Mouse (Mus musculus) MEL (cell line): ENCODE data around the gene Apbb2. TPM values are rescaled to one million over a fixed set of nuclear protein-coding genes. Genes with fewer than 3 reads are reported as not detected.

ENCODE experiments used
- DNase-seq: peaks from one replicate; pipeline ENCODE4 v3.0.0; 2011; ENCODE audit warnings: low read depth, low spot score
- H3K27ac ChIP-seq: 2 replicates; pipeline ENCODE4 v1.5.1; 2012; ENCODE audit warnings: low read depth, mild to moderate bottlenecking, control low read depth, low read length, moderate library complexity; ENCODE audit not compliant: control insufficient read depth
- H3K27me3 ChIP-seq, 2 experiments: fragments of 150-350 bp in 1 of 2; sonication (generic) in 1 of 2; 2 replicates each; pipeline ENCODE4 v1.6.1; 2012; ENCODE audit warnings: low read length in 2 of 2, mild to moderate bottlenecking in 2 of 2, improper control_type of control experiment in 1 of 2, moderate library complexity in 1 of 2; ENCODE audit not compliant: insufficient read depth in 2 of 2, control insufficient read depth in 1 of 2
- H3K36me3 ChIP-seq, 2 experiments: 2 replicates each; pipeline ENCODE4 v1.6.1; 2012 to 2014; ENCODE audit warnings: low read length in 2 of 2, improper control_type of control experiment in 1 of 2, inconsistent platforms in 1 of 2, mild to moderate bottlenecking in 1 of 2; ENCODE audit not compliant: insufficient read depth in 2 of 2, control insufficient read depth in 1 of 2
- H3K4me1 ChIP-seq, 2 experiments: fragments of 150-350 bp in 1 of 2; sonication (generic) in 1 of 2; 2 replicates each; pipeline ENCODE4 v1.6.1; 2012; ENCODE audit warnings: low read length in 2 of 2, improper control_type of control experiment in 1 of 2, mild to moderate bottlenecking in 1 of 2; ENCODE audit not compliant: insufficient read depth in 2 of 2, control insufficient read depth in 1 of 2
- H3K4me3 ChIP-seq, 2 experiments: fragments of 150-350 bp in 1 of 2; sonication (generic) in 1 of 2; 2 replicates each; pipeline ENCODE4 v1.5.1; 2012; ENCODE audit warnings: low read depth in 2 of 2, low read length in 2 of 2, mild to moderate bottlenecking in 2 of 2, moderate library complexity in 2 of 2, control low read depth in 1 of 2, improper control_type of control experiment in 1 of 2; ENCODE audit not compliant: control insufficient read depth in 1 of 2, insufficient read depth in 1 of 2
- H3K79me2 ChIP-seq: 2 replicates; pipeline ENCODE4 v1.6.1; 2012; ENCODE audit warnings: mild to moderate bottlenecking, low read length, moderate library complexity; ENCODE audit not compliant: control insufficient read depth, poor library complexity, insufficient read depth
- H3K9ac ChIP-seq: 2 replicates; pipeline ENCODE4 v1.6.1; 2012; ENCODE audit warnings: low read depth, mild to moderate bottlenecking, control low read depth, low read length, moderate library complexity; ENCODE audit not compliant: control insufficient read depth, poor library complexity, severe bottlenecking
- H3K9me3 ChIP-seq: fragments of 150-350 bp; sonication (generic); replicated peaks from 2 replicates; pipeline ENCODE4 v1.6.1; 2012; ENCODE audit warnings: mild to moderate bottlenecking, low read length, improper control_type of control experiment, moderate library complexity; ENCODE audit not compliant: insufficient read depth
- BHLHE40 ChIP-seq: IDR thresholded peaks from 2 replicates; pipeline ENCODE4 v1.6.1; 2012; ENCODE audit warnings: low read depth, mild to moderate bottlenecking, inconsistent platforms, low read length, improper control_type of control experiment, borderline replicate concordance
- CHD1 ChIP-seq: IDR thresholded peaks from 2 replicates; pipeline ENCODE4 v1.6.1; 2012; ENCODE audit warnings: low read depth, mild to moderate bottlenecking, inconsistent platforms, low read length, improper control_type of control experiment
- CHD2 ChIP-seq: IDR thresholded peaks from 2 replicates; pipeline ENCODE4 v1.6.1; 2011; ENCODE audit warnings: low read length, improper control_type of control experiment
- CTCF ChIP-seq, 3 experiments: IDR thresholded peaks in 2 of 3; conservative IDR thresholded peaks in 1 of 3; 2 replicates each; pipeline ENCODE4 v1.5.1; 2011 to 2012; ENCODE audit warnings: low read length in 3 of 3, low read depth in 2 of 3, mild to moderate bottlenecking in 2 of 3, improper control_type of control experiment in 1 of 3, inconsistent platforms in 1 of 3, mixed read lengths in 1 of 3, moderate library complexity in 1 of 3; ENCODE audit not compliant: control insufficient read depth in 1 of 3, insufficient read depth in 1 of 3, poor library complexity in 1 of 3, severe bottlenecking in 1 of 3
- E2F4 ChIP-seq: IDR thresholded peaks from 2 replicates; pipeline ENCODE4 v1.6.1; 2011; ENCODE audit warnings: low read depth, low read length, improper control_type of control experiment, borderline replicate concordance
- EP300 ChIP-seq, 2 experiments: IDR thresholded peaks; 2 replicates each; pipeline ENCODE4 v1.6.1; 2011; ENCODE audit warnings: improper control_type of control experiment in 2 of 2, low read length in 2 of 2, low read depth in 1 of 2, mild to moderate bottlenecking in 1 of 2
- GABPA ChIP-seq: IDR thresholded peaks from 2 replicates; pipeline ENCODE4 v1.6.1; 2012; ENCODE audit warnings: low read depth, mild to moderate bottlenecking, inconsistent platforms, low read length, improper control_type of control experiment, moderate library complexity
- KAT2A ChIP-seq: conservative IDR thresholded peaks from 2 replicates; pipeline ENCODE4 v1.6.1; 2012; ENCODE audit warnings: low read depth, low read length, improper control_type of control experiment, inconsistent platforms
- MAFK ChIP-seq: IDR thresholded peaks from 2 replicates; pipeline ENCODE4 v1.6.1; 2011; ENCODE audit warnings: low read depth, mild to moderate bottlenecking, low read length, improper control_type of control experiment, borderline replicate concordance
- MAZ ChIP-seq: IDR thresholded peaks from 2 replicates; pipeline ENCODE4 v1.6.1; 2012; ENCODE audit warnings: low read depth, mild to moderate bottlenecking, inconsistent platforms, low read length, improper control_type of control experiment
- MEF2A ChIP-seq: IDR thresholded peaks from 2 replicates; pipeline ENCODE4 v1.6.1; 2014; ENCODE audit warnings: low read depth, mild to moderate bottlenecking, inconsistent platforms, low read length, improper control_type of control experiment; ENCODE audit not compliant: poor library complexity, insufficient replicate concordance, severe bottlenecking; ENCODE audit errors: extremely low read depth
- MYB ChIP-seq: IDR thresholded peaks from 2 replicates; pipeline ENCODE4 v1.6.1; 2011; ENCODE audit warnings: mild to moderate bottlenecking, low read depth, low read length, improper control_type of control experiment
- NELFE ChIP-seq: IDR thresholded peaks from 2 replicates; pipeline ENCODE4 v1.6.1; 2011; ENCODE audit warnings: low read depth, low read length, improper control_type of control experiment
- POLR2AphosphoS2 ChIP-seq: IDR thresholded peaks from 2 replicates; pipeline ENCODE4 v1.6.1; 2011; ENCODE audit warnings: low read length, improper control_type of control experiment
- POLR2AphosphoS5 ChIP-seq: IDR thresholded peaks from 2 replicates; pipeline ENCODE4 v1.6.1; 2012; ENCODE audit warnings: low read depth, borderline replicate concordance, mild to moderate bottlenecking, inconsistent platforms, low read length, moderate library complexity, mixed read lengths
- RAD21 ChIP-seq: IDR thresholded peaks from 2 replicates; pipeline ENCODE4 v1.6.1; 2011; ENCODE audit warnings: mild to moderate bottlenecking, low read depth, low read length, improper control_type of control experiment
- RCOR1 ChIP-seq: IDR thresholded peaks from 2 replicates; pipeline ENCODE4 v1.6.1; 2012; ENCODE audit warnings: low read depth, mild to moderate bottlenecking, inconsistent platforms, low read length, improper control_type of control experiment
- SIN3A ChIP-seq: IDR thresholded peaks from 2 replicates; pipeline ENCODE4 v1.6.1; 2012; ENCODE audit warnings: low read length, improper control_type of control experiment, inconsistent platforms
- TBP ChIP-seq: IDR thresholded peaks from 2 replicates; pipeline ENCODE4 v1.8.0; 2011; ENCODE audit warnings: low read depth, low read length, improper control_type of control experiment
- TCF12 ChIP-seq: IDR thresholded peaks from 2 replicates; pipeline ENCODE4 v1.6.1; 2014; ENCODE audit warnings: low read depth, mild to moderate bottlenecking, inconsistent platforms, low read length, improper control_type of control experiment, moderate library complexity
- UBTF ChIP-seq: IDR thresholded peaks from 2 replicates; pipeline ENCODE4 v1.6.1; 2012; ENCODE audit warnings: low read depth, mild to moderate bottlenecking, inconsistent platforms, low read length, improper control_type of control experiment, moderate library complexity, borderline replicate concordance; ENCODE audit not compliant: insufficient read depth
- USF1 ChIP-seq: IDR thresholded peaks from 2 replicates; pipeline ENCODE4 v1.6.1; 2014; ENCODE audit warnings: low read depth, mild to moderate bottlenecking, inconsistent platforms, low read length, improper control_type of control experiment, moderate library complexity
- ZC3H11A ChIP-seq: IDR thresholded peaks from 2 replicates; pipeline ENCODE4 v1.6.1; 2012; ENCODE audit warnings: low read depth, mild to moderate bottlenecking, inconsistent platforms, low read length, improper control_type of control experiment
- ZKSCAN1 ChIP-seq: IDR thresholded peaks from 2 replicates; pipeline ENCODE4 v1.6.1; 2012; ENCODE audit warnings: low read depth, mild to moderate bottlenecking, inconsistent platforms, low read length, improper control_type of control experiment, moderate library complexity
- ZMIZ1 ChIP-seq: IDR thresholded peaks from 2 replicates; pipeline ENCODE4 v1.6.1; 2012; ENCODE audit warnings: low read depth, mild to moderate bottlenecking, inconsistent platforms, low read length, improper control_type of control experiment, moderate library complexity
- ZNF384 ChIP-seq: IDR thresholded peaks from 2 replicates; pipeline ENCODE4 v1.6.1; 2012; ENCODE audit warnings: low read depth, mild to moderate bottlenecking, inconsistent platforms, low read length, improper control_type of control experiment
- polyA plus RNA-seq, 2 experiments: library from polyadenylated mRNA; stranded (reverse) in 1 of 2; unstranded in 1 of 2; fragments of >175 nt in 1 of 2; fragments of >200 nt in 1 of 2; gene quantifications; 2 replicates each; pipeline versions ENCODE4 v1.2.1 to v1.2.4; 2012; ENCODE audit warnings: low replicate concordance in 2 of 2, low read depth in 1 of 2; ENCODE audit not compliant: insufficient read length in 2 of 2, insufficient read depth in 1 of 2, missing spikeins in 1 of 2
- total RNA-seq: library from RNA; depleted of rRNA; stranded (reverse); fragments of 300-350 nt; gene quantifications from 2 replicates; pipeline ENCODE4 v1.2.3, GENCODE M21; 2012

The Apbb2 gene
- total and polyA plus RNA-seq, 3 experiments: not detected

DNA sequence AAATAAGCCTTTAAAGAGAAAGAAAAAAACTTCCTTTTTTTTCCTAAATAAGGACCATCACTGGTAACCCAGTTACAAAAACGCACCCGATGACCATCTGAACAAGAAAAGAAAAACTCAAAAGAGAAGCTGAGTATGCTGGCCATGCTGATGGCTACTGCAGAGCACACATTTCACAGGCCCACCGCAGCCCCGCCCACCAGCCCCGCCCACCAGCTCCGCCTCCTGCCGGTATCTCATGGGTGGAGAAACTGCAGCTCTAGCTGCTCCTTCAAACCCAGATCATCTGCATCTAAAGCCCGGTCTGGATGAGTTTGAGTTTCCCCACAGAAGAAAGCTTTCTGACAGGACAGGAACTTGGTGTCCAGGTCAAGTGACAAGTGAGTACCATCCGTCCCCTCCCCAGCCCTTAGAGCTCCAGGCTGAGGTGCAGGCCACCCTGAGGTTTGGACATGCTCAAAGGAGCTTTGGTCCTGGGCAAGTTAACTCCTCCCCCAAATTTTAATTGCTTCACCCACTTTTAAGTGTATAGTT, 16.2 kb downstream of the Apbb2 start:
- H3K9me3 ChIP-seq: no peaks in the 10 kb centered on the region
- H3K4me1 ChIP-seq: no peaks in the 10 kb centered on the region
- no peak for DNase-seq
- no peak for TF ChIP-seq MAFK
- TF ChIP-seq CHD2: no peak
- TF ChIP-seq CTCF (IDR thresholded peaks at IDR 0.05 in 2 of 3, conservative IDR thresholded peaks at IDR 0.05 in 1 of 3; ENCODE audit: control insufficient read depth in 1 of 3, insufficient read depth in 1 of 3, low read depth in 2 of 3, low read length in 3 of 3, poor library complexity in 1 of 3, severe bottlenecking in 1 of 3): no peak
- no peak for TF ChIP-seq E2F4
- no peak for TF ChIP-seq POLR2AphosphoS2
- TF ChIP-seq BHLHE40: no peak
- no peak for TF ChIP-seq ZC3H11A
- TF ChIP-seq RCOR1: no peak
- TF ChIP-seq RAD21: no peak
- TF ChIP-seq KAT2A: no peak
- no peak for TF ChIP-seq ZMIZ1
- no peak for TF ChIP-seq ZNF384
- TF ChIP-seq TCF12: no peak
- no peak for TF ChIP-seq EP300 (IDR thresholded peaks at IDR 0.05; ENCODE audit: low read depth in 1 of 2, low read length in 2 of 2)
- H3K27ac ChIP-seq: no peak overlapping the region
- no peaks in the 10 kb centered on the region for H3K79me2 ChIP-seq
- no peaks in the 10 kb centered on the region for H3K36me3 ChIP-seq
- H3K27me3 ChIP-seq: no peaks in the 10 kb centered on the region
- no peak overlapping the region for H3K9ac ChIP-seq
- no peak overlapping the region for H3K4me3 ChIP-seq

DNA sequence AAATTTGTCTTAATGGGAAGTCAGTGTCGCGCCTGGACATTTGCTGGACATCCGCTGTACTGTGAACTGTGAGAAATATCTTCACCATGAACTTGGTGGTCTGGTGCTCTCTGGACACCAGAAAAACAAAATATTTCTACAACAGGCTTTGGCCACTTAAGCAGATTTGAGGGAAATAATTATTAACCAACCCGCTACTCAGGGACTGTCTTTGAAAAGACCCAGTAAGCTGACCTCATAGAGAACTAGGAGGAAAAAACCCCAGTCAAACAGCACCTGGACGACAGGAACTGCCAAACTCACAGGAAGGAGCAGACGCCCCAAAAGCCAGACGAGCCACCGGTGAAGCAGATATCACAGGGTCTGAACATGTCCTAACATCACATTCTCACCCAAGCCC, 18.2 kb downstream of the Apbb2 start:
- no peaks in the 10 kb centered on the region for H3K36me3 ChIP-seq
- no peak overlapping the region for H3K27ac ChIP-seq
- no peaks in the 10 kb centered on the region for H3K27me3 ChIP-seq
- H3K9me3 ChIP-seq: no peaks in the 10 kb centered on the region
- no peak overlapping the region for H3K9ac ChIP-seq
- DNase-seq: no peak
- no peak overlapping the region for H3K4me3 ChIP-seq
- H3K79me2 ChIP-seq: no peaks in the 10 kb centered on the region
- H3K4me1 ChIP-seq: no peaks in the 10 kb centered on the region
- no peak for TF ChIP-seq ZC3H11A
- TF ChIP-seq BHLHE40: no peak
- TF ChIP-seq RCOR1: no peak
- no peak for TF ChIP-seq MAZ

DNA sequence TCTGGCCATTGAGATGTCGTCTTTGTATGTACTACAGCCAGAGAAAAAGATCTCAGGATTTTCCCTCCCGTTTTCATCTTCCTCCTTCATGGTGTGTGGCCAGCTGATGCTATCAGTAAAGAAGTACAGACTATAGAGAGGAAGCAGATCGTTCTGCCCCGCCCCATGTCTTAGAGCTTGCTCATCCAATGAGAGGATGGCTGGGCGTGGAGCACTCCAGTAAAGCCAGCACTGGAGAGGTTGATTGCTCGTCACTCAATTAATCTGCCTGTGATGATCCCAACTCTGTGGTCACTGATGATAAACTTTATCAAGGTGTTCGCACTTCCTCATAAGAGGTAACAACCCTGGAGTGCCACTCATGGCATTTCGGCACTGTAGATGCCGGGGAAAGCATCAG, 18.7 kb downstream of the Apbb2 start:
- Histone ChIP-seq H3K79me2 (no peaks in the 10 kb centered on the region), H3K27me3 (no peaks in the 10 kb centered on the region), H3K36me3 (no peaks in the 10 kb centered on the region), H3K9me3 (no peaks in the 10 kb centered on the region), H3K4me1 (no peaks in the 10 kb centered on the region), H3K4me3 (no peak overlapping the region), H3K27ac (no peak overlapping the region), H3K9ac (no peak overlapping the region)
- no peak for DNase-seq
- no peak for TF ChIP-seq GABPA
- TF ChIP-seq MYB: no peak
- no peak for TF ChIP-seq TBP
- no peak for TF ChIP-seq POLR2AphosphoS5
- TF ChIP-seq EP300 (IDR thresholded peaks at IDR 0.05; ENCODE audit: low read depth in 1 of 2, low read length in 2 of 2): no peak
- no peak for TF ChIP-seq MEF2A
- no peak for TF ChIP-seq ZC3H11A
- no peak for TF ChIP-seq ZKSCAN1
- TF ChIP-seq UBTF: no peak
- TF ChIP-seq USF1: no peak
- no peak for TF ChIP-seq CHD1
- TF ChIP-seq RCOR1: no peak
- TF ChIP-seq SIN3A: no peak
- no peak for TF ChIP-seq NELFE
